Mouse (Mus musculus): Measurements from ENCODE around the gene Engase. TPM values are rescaled to one million over a fixed set of nuclear protein-coding genes. Genes with fewer than 3 reads are reported as not detected.

The Engase gene
- polyA plus RNA-seq, 1 experiment from 2014 or later = 6.4 TPM

GRCm38 (mm10) chr11:118493458-118493857 lies 16.8 kb downstream of the Engase start:
- 85% methylated on average over 2 of the region's 2 CpGs for whole genome bisulfite sequencing
- no peak overlapping the region for H3K4me2 ChIP-seq
- ATAC-seq (ENCODE audit: low FRiP score) (no peak), DNase-seq (ENCODE audit: low spot score, missing footprints) (no peak)
- H3K9ac ChIP-seq (ENCODE audit: low read length) = no peak overlapping the region
- H3K4me3 ChIP-seq (ENCODE audit: low read depth, low read length) = no peak overlapping the region
- H3K27ac ChIP-seq (ENCODE audit: low read depth, low read length) = no peak overlapping the region
- H3K4me1 ChIP-seq (ENCODE audit: control insufficient read depth, insufficient read depth, low read length) = peaks cover 5% of the 10 kb centered on the region
- H3K36me3 ChIP-seq (ENCODE audit: control insufficient read depth, insufficient read depth, low read length) = no peaks in the 10 kb centered on the region
- H3K9me3 ChIP-seq (ENCODE audit: control insufficient read depth, low read length) = no peaks in the 10 kb centered on the region
- no peaks in the 10 kb centered on the region for H3K27me3 ChIP-seq (ENCODE audit: control insufficient read depth, insufficient read depth, low read length)

- no peak for DNase-seq (ENCODE audit: low spot score, missing footprints)
- Histone ChIP-seq H3K36me3 (ENCODE audit: control insufficient read depth, insufficient read depth, low read length) (no peaks in the 10 kb centered on the region), H3K4me2 (no peak overlapping the region), H3K27ac (ENCODE audit: low read depth, low read length) (no peak overlapping the region), H3K27me3 (ENCODE audit: control insufficient read depth, insufficient read depth, low read length) (no peaks in the 10 kb centered on the region), H3K4me3 (ENCODE audit: low read depth, low read length) (no peak overlapping the region), H3K9ac (ENCODE audit: low read length) (no peak overlapping the region), H3K4me1 (ENCODE audit: control insufficient read depth, insufficient read depth, low read length) (peaks cover 5% of the 10 kb centered on the region), H3K9me3 (ENCODE audit: control insufficient read depth, low read length) (no peaks in the 10 kb centered on the region)
- WGBS = 85% methylated on average over 12 of the region's 12 CpGs
- ATAC-seq (ENCODE audit: low FRiP score) = no peak
These were observed 17.5 kb downstream of the Engase start for GRCm38 (mm10) chr11:118494001-118494737.

GRCm38 (mm10) chr11:118495065-118495464 lies 18.4 kb downstream of the Engase start:
- ATAC-seq (ENCODE audit: low FRiP score) = no peak
- no peak overlapping the region for H3K4me3 ChIP-seq (ENCODE audit: low read depth, low read length)
- H3K4me1 ChIP-seq (ENCODE audit: control insufficient read depth, insufficient read depth, low read length) = peaks cover 5% of the 10 kb centered on the region
- DNase-seq (ENCODE audit: low spot score, missing footprints) = no peak
- H3K9ac ChIP-seq (ENCODE audit: low read length) = no peak overlapping the region
- 57% methylated on average over 5 of the region's 5 CpGs for WGBS
- H3K4me2 ChIP-seq = no peak overlapping the region
- no peak overlapping the region for H3K27ac ChIP-seq (ENCODE audit: low read depth, low read length)
- H3K36me3 ChIP-seq (ENCODE audit: control insufficient read depth, insufficient read depth, low read length) = no peaks in the 10 kb centered on the region
- no peaks in the 10 kb centered on the region for H3K27me3 ChIP-seq (ENCODE audit: control insufficient read depth, insufficient read depth, low read length)
- H3K9me3 ChIP-seq (ENCODE audit: control insufficient read depth, low read length) = no peaks in the 10 kb centered on the region

- DNase-seq (ENCODE audit: low spot score, missing footprints) (no peak), ATAC-seq (ENCODE audit: low FRiP score) (no peak)
- Histone ChIP-seq H3K4me2 (no peak overlapping the region), H3K9ac (ENCODE audit: low read length) (no peak overlapping the region), H3K9me3 (ENCODE audit: control insufficient read depth, low read length) (no peaks in the 10 kb centered on the region), H3K4me3 (ENCODE audit: low read depth, low read length) (no peak overlapping the region), H3K4me1 (ENCODE audit: control insufficient read depth, insufficient read depth, low read length) (peaks cover 3% of the 10 kb centered on the region), H3K27ac (ENCODE audit: low read depth, low read length) (no peak overlapping the region), H3K36me3 (ENCODE audit: control insufficient read depth, insufficient read depth, low read length) (no peaks in the 10 kb centered on the region), H3K27me3 (ENCODE audit: control insufficient read depth, insufficient read depth, low read length) (no peaks in the 10 kb centered on the region)
- WGBS = 60% methylated on average over 20 of the region's 20 CpGs
These were observed 19.5 kb downstream of the Engase start for GRCm38 (mm10) chr11:118496066-118496689.

GRCm38 (mm10) chr11:118502990-118503389 lies 26.4 kb downstream of the Engase start:
- Histone ChIP-seq H3K27ac (ENCODE audit: low read depth, low read length) (no peak overlapping the region), H3K36me3 (ENCODE audit: control insufficient read depth, insufficient read depth, low read length) (no peaks in the 10 kb centered on the region), H3K27me3 (ENCODE audit: control insufficient read depth, insufficient read depth, low read length) (peaks cover 6% of the 10 kb centered on the region; the same call in 1 of the 2 replicates), H3K4me1 (ENCODE audit: control insufficient read depth, insufficient read depth, low read length) (no peaks in the 10 kb centered on the region; the same call in 1 of the 2 replicates), H3K4me2 (no peak overlapping the region), H3K9me3 (ENCODE audit: control insufficient read depth, low read length) (no peaks in the 10 kb centered on the region), H3K9ac (ENCODE audit: low read length) (no peak overlapping the region), H3K4me3 (ENCODE audit: low read depth, low read length) (no peak overlapping the region)
- ATAC-seq (ENCODE audit: low FRiP score) (no peak), DNase-seq (ENCODE audit: low spot score, missing footprints) (no peak)
- 63% methylated on average over 6 of the region's 6 CpGs for WGBS

- Histone ChIP-seq H3K27ac (ENCODE audit: low read depth, low read length) (no peak overlapping the region), H3K4me2 (no peak overlapping the region)
- 33% methylated on average over 34 of the region's 34 CpGs for WGBS
These were observed 27.0 kb downstream of the Engase start for GRCm38 (mm10) chr11:118503418-118504179.

GRCm38 (mm10) chr11:118504180-118504454 lies 27.5 kb downstream of the Engase start:
- Histone ChIP-seq H3K36me3 (ENCODE audit: control insufficient read depth, insufficient read depth, low read length) (no peaks in the 10 kb centered on the region), H3K27ac (ENCODE audit: low read depth, low read length) (no peak overlapping the region), H3K4me3 (ENCODE audit: low read depth, low read length) (no peak overlapping the region), H3K4me1 (ENCODE audit: control insufficient read depth, insufficient read depth, low read length) (no peaks in the 10 kb centered on the region; the same call in 1 of the 2 replicates), H3K27me3 (ENCODE audit: control insufficient read depth, insufficient read depth, low read length) (peaks cover 6% of the 10 kb centered on the region; the same call in 1 of the 2 replicates), H3K9me3 (ENCODE audit: control insufficient read depth, low read length) (no peaks in the 10 kb centered on the region), H3K4me2 (no peak overlapping the region), H3K9ac (ENCODE audit: low read length) (no peak overlapping the region)
- 73% methylated on average over 5 of the region's 5 CpGs for WGBS
- DNase-seq (ENCODE audit: low spot score, missing footprints) (no peak), ATAC-seq (ENCODE audit: low FRiP score) (no peak)

More at GRCm38 (mm10) chr11:118503418-118504179, 27.0 kb downstream of the Engase start:
- peaks cover 6% of the 10 kb centered on the region; the same call in 1 of the 2 replicates for H3K27me3 ChIP-seq (ENCODE audit: control insufficient read depth, insufficient read depth, low read length)
- no peaks in the 10 kb centered on the region; the same call in 1 of the 2 replicates for H3K4me1 ChIP-seq (ENCODE audit: control insufficient read depth, insufficient read depth, low read length)
- H3K9me3 ChIP-seq (ENCODE audit: control insufficient read depth, low read length) = no peaks in the 10 kb centered on the region
- H3K36me3 ChIP-seq (ENCODE audit: control insufficient read depth, insufficient read depth, low read length) = no peaks in the 10 kb centered on the region
- H3K9ac ChIP-seq (ENCODE audit: low read length) = no peak overlapping the region
- DNase-seq (ENCODE audit: low spot score, missing footprints) (peak; percentile 75), ATAC-seq (ENCODE audit: low FRiP score) (no peak)
- no peak overlapping the region for H3K4me3 ChIP-seq (ENCODE audit: low read depth, low read length)

- no peak overlapping the region for H3K4me2 ChIP-seq
- H3K9ac ChIP-seq (ENCODE audit: low read length) = no peak overlapping the region
- ATAC-seq (ENCODE audit: low FRiP score) (no peak), DNase-seq (ENCODE audit: low spot score, missing footprints) (no peak)
- no peak overlapping the region for H3K27ac ChIP-seq (ENCODE audit: low read depth, low read length)
- H3K27me3 ChIP-seq (ENCODE audit: control insufficient read depth, insufficient read depth, low read length) = peaks cover 6% of the 10 kb centered on the region; the same call in 1 of the 2 replicates
- no peaks in the 10 kb centered on the region; the same call in 1 of the 2 replicates for H3K4me1 ChIP-seq (ENCODE audit: control insufficient read depth, insufficient read depth, low read length)
- H3K4me3 ChIP-seq (ENCODE audit: low read depth, low read length) = no peak overlapping the region
- no peaks in the 10 kb centered on the region for H3K36me3 ChIP-seq (ENCODE audit: control insufficient read depth, insufficient read depth, low read length)
- 85% methylated on average over 6 of the region's 6 CpGs for WGBS
- no peaks in the 10 kb centered on the region for H3K9me3 ChIP-seq (ENCODE audit: control insufficient read depth, low read length)
These were observed 30.5 kb downstream of the Engase start for GRCm38 (mm10) chr11:118507095-118507494.

- no peak overlapping the region for H3K4me3 ChIP-seq (ENCODE audit: low read depth, low read length)
- H3K27me3 ChIP-seq (ENCODE audit: control insufficient read depth, insufficient read depth, low read length) = peaks cover 6% of the 10 kb centered on the region; the same call in 1 of the 2 replicates
- ATAC-seq (ENCODE audit: low FRiP score) = peak; percentile 57; the same call in 1 of the 2 replicates
- no peak overlapping the region for H3K9ac ChIP-seq (ENCODE audit: low read length)
- peak; percentile 99 for DNase-seq (ENCODE audit: low spot score, missing footprints)
- no peak overlapping the region for H3K27ac ChIP-seq (ENCODE audit: low read depth, low read length)
- H3K36me3 ChIP-seq (ENCODE audit: control insufficient read depth, insufficient read depth, low read length) = no peaks in the 10 kb centered on the region
- no peaks in the 10 kb centered on the region for H3K9me3 ChIP-seq (ENCODE audit: control insufficient read depth, low read length)
- H3K4me1 ChIP-seq (ENCODE audit: control insufficient read depth, insufficient read depth, low read length) = no peaks in the 10 kb centered on the region; the same call in 1 of the 2 replicates
- 41% methylated on average over 5 of the region's 5 CpGs for WGBS
- H3K4me2 ChIP-seq = no peak overlapping the region
These were observed 31.3 kb downstream of the Engase start for GRCm38 (mm10) chr11:118507904-118508303.
